7 mouse cellular contexts compared by ENCODE assay signal in genomic region chr7:127008239-127009019, GRCm38 (mm10). TPM values are rescaled to one million over a fixed set of nuclear protein-coding genes. Genes with fewer than 3 reads are reported as not detected.
DNase-seq lines count a peak whose midpoint lies in the region; ATAC-seq and TF ChIP-seq lines count a peak whose summit lies in the region.

No protein-coding gene starts in this region.

- peak overlapping the region; percentile 8; the same call in 1 of the 2 replicates for H3K9ac ChIP-seq in forebrain, embryonic 11.5 days (ENCODE audit: low read length)
- peak overlapping the region; percentile 52 for H3K9ac ChIP-seq in liver, postnatal 0 days (replicated peaks)

- no peaks in the 10 kb centered on the region for H3K9me3 ChIP-seq in forebrain, embryonic 11.5 days (ENCODE audit: control insufficient read depth, low read length)
- H3K9me3 ChIP-seq in liver, postnatal 0 days (ENCODE audit: low read length), result no peaks in the 10 kb centered on the region

- 78% methylated on average over 9 of the region's 9 CpGs for WGBS in forebrain, embryonic 11.5 days
- WGBS in large intestine, adult 2 months, result 18% methylated on average over 9 of the region's 9 CpGs
- 44% methylated on average over 9 of the region's 9 CpGs for WGBS in liver, postnatal 0 days (ENCODE audit: insufficient replicate concordance)

- H3K4me2 ChIP-seq in forebrain, embryonic 11.5 days (ENCODE audit: low read depth, low read length, severe bottlenecking), result no peak overlapping the region
- peak overlapping the region; percentile 1 for H3K4me2 ChIP-seq in liver, postnatal 0 days (ENCODE audit: low read depth, low read length)

- peak; percentile 51; the same call in 1 of the 2 replicates for ATAC-seq in forebrain, embryonic 11.5 days (replicated peaks; ENCODE audit: low FRiP score)
- ATAC-seq in liver, postnatal 0 days, result peak; percentile 93

- peak; percentile 7 for TF ChIP-seq EP300 in liver, postnatal 0 days (IDR thresholded peaks at IDR 0.05; ENCODE audit: low read depth)

- no peak for TF ChIP-seq CTCF in liver, postnatal 0 days (IDR thresholded peaks at IDR 0.05; ENCODE audit: low read depth)

- H3K36me3 ChIP-seq in forebrain, embryonic 11.5 days (ENCODE audit: control insufficient read depth, insufficient read depth, low read length), result peaks cover under 1% of the 10 kb centered on the region; the same call in 1 of the 2 replicates
- H3K36me3 ChIP-seq in liver, postnatal 0 days (replicated peaks; ENCODE audit: insufficient read depth, low read length), result peaks cover 4% of the 10 kb centered on the region; the same call in 1 of the 2 replicates

- peak overlapping the region; percentile 65 for H3K27ac ChIP-seq in brown adipose tissue, adult 24 weeks (replicated peaks; ENCODE audit: low read depth, low read length)
- peak overlapping the region; percentile 4; the same call in 1 of the 2 replicates for H3K27ac ChIP-seq in forebrain, embryonic 11.5 days (ENCODE audit: low read depth, low read length)
- H3K27ac ChIP-seq in liver, postnatal 0 days (ENCODE audit: low read depth), result peak overlapping the region; percentile 94

- peaks cover 24% of the 10 kb centered on the region for H3K4me1 ChIP-seq in brown adipose tissue, adult 24 weeks (ENCODE audit: control insufficient read depth, insufficient read depth, insufficient read length, low read length)
- H3K4me1 ChIP-seq in forebrain, embryonic 11.5 days (replicated peaks; ENCODE audit: control insufficient read depth, insufficient read depth, low read length), result no peaks in the 10 kb centered on the region
- H3K4me1 ChIP-seq in liver, postnatal 0 days (ENCODE audit: insufficient read depth), result peaks cover 32% of the 10 kb centered on the region

- DNase-seq in Muller cell, postnatal 12 days (ENCODE audit: inconsistent ontology term), result peak; percentile 70
- no peak for DNase-seq in forebrain, embryonic 11.5 days (ENCODE audit: low spot score)
- peak; percentile 86 for DNase-seq in heart, postnatal 10 days
- DNase-seq in large intestine, adult 2 months (ENCODE audit: low read depth, low spot score), result peak; percentile 91
- DNase-seq in liver, postnatal 0 days, result peak; percentile 72
- DNase-seq in retina, postnatal 1 day, result peak; percentile 73

- no peaks in the 10 kb centered on the region for H3K27me3 ChIP-seq in forebrain, embryonic 11.5 days (ENCODE audit: control insufficient read depth, insufficient read depth, low read length)
- H3K27me3 ChIP-seq in liver, postnatal 0 days (ENCODE audit: insufficient read depth, low read length), result no peaks in the 10 kb centered on the region

- intact Hi-C loops in heart, postnatal 10 days (cut with DNase I), result no loop called here

- H3K4me3 ChIP-seq in brown adipose tissue, adult 24 weeks (ENCODE audit: insufficient read depth, low read depth, low read length), result no peak overlapping the region
- H3K4me3 ChIP-seq in forebrain, embryonic 11.5 days (ENCODE audit: low read depth, low read length), result no peak overlapping the region
- H3K4me3 ChIP-seq in liver, postnatal 0 days (ENCODE audit: low read depth, low read length), result no peak overlapping the region

RNA-seq across cellular contexts. Expression of gene Mvp, which starts 6.0 kb away (rescaled TPM):
- polyA plus RNA-seq in brown adipose tissue, adult 24 weeks (2012; ENCODE audit: insufficient read depth, insufficient read length, missing spikeins), result 27.9 and 52.7 TPM in 2 replicates
- polyA plus RNA-seq in forebrain, embryonic 11.5 days (2014; fragmentation: Nextera tagmentation; extraction: Ambion mirVana), result 3.9 and 4.4 TPM in 2 replicates
- total RNA-seq in heart, postnatal 10 days (2021), result 10 to 100 TPM; 45.3 to 50.1 TPM
- 185 and 289 TPM in 2 replicates for polyA plus RNA-seq in large intestine, adult 2 months (2012; rRNA removed)
- 10.5 and 10.9 TPM in 2 replicates for polyA plus RNA-seq in liver, postnatal 0 days (2015; fragmentation: Nextera tagmentation; extraction: Ambion mirVana)

RNA-seq across cellular contexts. Expression of gene Pagr1b, which starts 7.9 kb away (rescaled TPM):
- 14.1 TPM in 1 of 2 replicates, not detected in the other for polyA plus RNA-seq in brown adipose tissue, adult 24 weeks (2012; ENCODE audit: insufficient read depth, insufficient read length, missing spikeins)
- polyA plus RNA-seq in forebrain, embryonic 11.5 days (2014; fragmentation: Nextera tagmentation; extraction: Ambion mirVana), result not detected in 2 replicates
- total RNA-seq in heart, postnatal 10 days (2021), result not detected
- polyA plus RNA-seq in large intestine, adult 2 months (2012; rRNA removed), result 0.45 and 3.0 TPM in 2 replicates
- 0.26 TPM in 1 of 2 replicates, not detected in the other for polyA plus RNA-seq in liver, postnatal 0 days (2015; fragmentation: Nextera tagmentation; extraction: Ambion mirVana)

RNA-seq across cellular contexts. Expression of gene Pagr1a, which starts 8.7 kb away (rescaled TPM):
- polyA plus RNA-seq in brown adipose tissue, adult 24 weeks (2012; ENCODE audit: insufficient read depth, insufficient read length, missing spikeins), result 5.9 and 26.0 TPM in 2 replicates
- polyA plus RNA-seq in forebrain, embryonic 11.5 days (2014; fragmentation: Nextera tagmentation; extraction: Ambion mirVana), result 60.5 and 72.4 TPM in 2 replicates
- total RNA-seq in heart, postnatal 10 days (2021), result 10 to 100 TPM in 1 of 2 experiments, 1 to 10 TPM in 1; 6.4 to 19.6 TPM
- 5.3 and 11.3 TPM in 2 replicates for polyA plus RNA-seq in large intestine, adult 2 months (2012; rRNA removed)
- 12.2 and 13.8 TPM in 2 replicates for polyA plus RNA-seq in liver, postnatal 0 days (2015; fragmentation: Nextera tagmentation; extraction: Ambion mirVana)

RNA-seq across cellular contexts. Expression of gene Gm42742, which starts 12.5 kb away (rescaled TPM):
- 12.4 TPM in 1 of 2 replicates, not detected in the other for polyA plus RNA-seq in brown adipose tissue, adult 24 weeks (2012; ENCODE audit: insufficient read depth, insufficient read length, missing spikeins)
- 60.9 and 64.7 TPM in 2 replicates for polyA plus RNA-seq in forebrain, embryonic 11.5 days (2014; fragmentation: Nextera tagmentation; extraction: Ambion mirVana)
- total RNA-seq in heart, postnatal 10 days (2021), result 10 to 100 TPM; 19.0 to 27.2 TPM
- 22.1 and 23.8 TPM in 2 replicates for polyA plus RNA-seq in large intestine, adult 2 months (2012; rRNA removed)
- polyA plus RNA-seq in liver, postnatal 0 days (2015; fragmentation: Nextera tagmentation; extraction: Ambion mirVana), result 4.5 and 7.8 TPM in 2 replicates

RNA-seq across cellular contexts. Expression of gene Prrt2, which starts 12.6 kb away (rescaled TPM):
- 0.55 and 0.58 TPM in 2 replicates for polyA plus RNA-seq in brown adipose tissue, adult 24 weeks (2012; ENCODE audit: insufficient read depth, insufficient read length, missing spikeins)
- 9.6 and 10.3 TPM in 2 replicates for polyA plus RNA-seq in forebrain, embryonic 11.5 days (2014; fragmentation: Nextera tagmentation; extraction: Ambion mirVana)
- total RNA-seq in heart, postnatal 10 days (2021), result 1 to 10 TPM; 1.0 to 2.3 TPM
- polyA plus RNA-seq in large intestine, adult 2 months (2012; rRNA removed), result 1.7 and 2.5 TPM in 2 replicates
- 0.18 TPM in 1 of 2 replicates, not detected in the other for polyA plus RNA-seq in liver, postnatal 0 days (2015; fragmentation: Nextera tagmentation; extraction: Ambion mirVana)

Comparison
In these comparisons a context has a peak if more than half of its experiments do, and no peak if none do; other contexts are left out.
1. H3K27ac ChIP-seq: peak in every context shown above with its lines; median percentile 94 in liver, postnatal 0 days; 65 in brown adipose tissue, adult 24 weeks; 4 in forebrain, embryonic 11.5 days.